Mouse (Mus musculus): Measurements from ENCODE around the gene Olfr3. TPM values are rescaled to one million over a fixed set of nuclear protein-coding genes. Genes with fewer than 3 reads are reported as not detected.

The Olfr3 gene
- total RNA-seq (2023): not detected in 4 replicates

GRCm38 (mm10) chr2:36816932-36817331 lies at the start of gene Olfr3:
Gene Olfr3 (minus strand): TSS chr2:36817032.

GRCm38 (mm10) chr2:36862560-36862959 lies 45.7 kb upstream of the Olfr3 start, which contains the start of gene Olfr351:
Gene Olfr351 (minus strand): TSS chr2:36862660.

DNA sequence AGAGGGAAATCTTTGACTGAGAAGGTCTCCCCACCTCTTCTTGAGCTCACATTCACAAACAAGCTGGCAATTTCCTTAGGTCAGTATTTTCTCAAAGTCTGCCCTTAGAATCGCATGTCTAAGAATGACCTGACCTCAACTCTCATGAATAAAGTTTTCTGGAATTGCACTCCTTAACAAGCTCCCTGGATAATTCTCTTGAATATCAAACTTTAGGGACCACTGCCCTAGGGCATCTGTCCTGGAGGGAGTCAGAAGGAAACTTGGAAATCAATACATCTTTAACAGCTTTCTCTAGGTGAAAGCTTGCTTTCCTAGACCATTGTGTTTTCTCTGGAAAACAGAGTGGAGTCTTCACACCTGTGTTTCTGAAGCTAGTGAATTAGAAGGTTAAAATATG lies 29.2 kb upstream of the Olfr3 start, which contains the start of gene Olfr350:
Gene Olfr350 (plus strand): TSS at position 301 of the 400 bp plus-strand sequence.

DNA sequence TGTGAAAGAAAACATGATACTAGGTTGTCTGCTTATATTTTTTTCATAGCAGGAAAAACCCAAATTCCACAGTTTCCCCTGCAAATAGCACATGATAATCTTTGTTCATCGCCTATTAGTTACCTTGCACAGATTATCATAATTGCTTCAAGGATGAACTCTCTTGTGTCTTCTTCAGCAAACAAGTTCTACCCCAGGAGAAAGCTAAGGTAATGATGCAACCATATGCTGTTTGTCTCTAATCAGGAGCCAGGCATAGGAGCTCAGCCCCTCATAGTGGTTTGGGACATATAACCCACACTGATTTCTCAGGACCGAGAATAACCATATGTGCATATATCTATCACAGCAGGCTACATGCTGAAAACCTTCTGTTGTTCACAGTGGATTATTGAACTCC lies 26.6 kb downstream of the Olfr3 start, which contains the start of gene Olfr50:
Gene Olfr50 (plus strand): TSS at position 301 of the 400 bp plus-strand sequence.

DNA sequence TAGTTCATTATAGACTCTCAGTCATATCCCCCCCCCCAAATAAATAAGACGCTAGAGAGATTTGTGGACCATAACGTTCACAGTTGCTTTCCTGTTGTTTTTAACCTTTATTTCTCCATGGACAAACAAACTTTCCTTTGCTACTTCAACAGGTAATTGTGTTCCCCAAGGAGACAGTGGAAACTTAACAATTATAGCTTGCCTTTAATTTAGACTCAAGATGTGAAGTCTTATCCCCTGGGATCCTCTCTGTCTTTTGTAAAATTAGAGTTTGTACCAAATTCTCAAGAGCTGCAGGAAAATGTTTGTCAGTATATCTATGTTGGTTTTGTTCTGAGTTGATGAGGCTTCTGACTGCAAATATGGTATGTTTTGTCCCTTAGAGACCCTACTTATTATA lies 32.9 kb downstream of the Olfr3 start, which contains the start of gene Olfr348:
Gene Olfr348 (plus strand): TSS at position 301 of the 400 bp plus-strand sequence.

Other genes starting within 250 kb of the Olfr3 start
- gene Olfr345, start 177.0 kb downstream of the Olfr3 start, total RNA-seq (2023): not detected in 4 replicates
- not detected in 4 replicates for gene Olfr346, start 131.2 kb downstream of the Olfr3 start, total RNA-seq (2023)
- not detected in 4 replicates for gene Olfr347, start 85.1 kb downstream of the Olfr3 start, total RNA-seq (2023)
- gene Olfr348, start 32.8 kb downstream of the Olfr3 start, total RNA-seq (2023): not detected in 4 replicates
- not detected in 4 replicates for gene Olfr50, start 26.5 kb downstream of the Olfr3 start, total RNA-seq (2023)
- gene Olfr350, start 29.3 kb upstream of the Olfr3 start, total RNA-seq (2023): not detected in 4 replicates
- gene Olfr351, start 45.6 kb upstream of the Olfr3 start, total RNA-seq (2023): not detected in 4 replicates
- gene Olfr352, start 51.4 kb upstream of the Olfr3 start, total RNA-seq (2023): not detected in 4 replicates
- not detected in 4 replicates for gene Olfr353, start 75.9 kb upstream of the Olfr3 start, total RNA-seq (2023)
- not detected in 4 replicates for gene Olfr354, start 88.6 kb upstream of the Olfr3 start, total RNA-seq (2023)
- not detected in 4 replicates for gene Olfr355, start 111.9 kb upstream of the Olfr3 start, total RNA-seq (2023)
- gene Olfr356, start 120.1 kb upstream of the Olfr3 start, total RNA-seq (2023): not detected in 4 replicates
- gene Olfr357, start 176.8 kb upstream of the Olfr3 start, total RNA-seq (2023): not detected in 4 replicates
- not detected in 4 replicates for gene Olfr358, start 192.3 kb upstream of the Olfr3 start, total RNA-seq (2023)
- gene Olfr360, start 248.7 kb upstream of the Olfr3 start, total RNA-seq (2023): not detected in 4 replicates

Data from B cell, adult 62 days (primary cell).